Mouse (Mus musculus) testis, adult 2 months (tissue): ENCODE measurements around the gene Dzip1.

Source experiments
- CTCF ChIP-seq: fragments of 200-500 bp; IDR thresholded peaks from 2 replicates; pipeline ENCODE4 v1.5.1; 2012; ENCODE audit warnings: low read depth, mild to moderate bottlenecking, inconsistent platforms, low read length, moderate library complexity; ENCODE audit not compliant: control insufficient read depth, insufficient read depth, insufficient replicate concordance
- POLR2A ChIP-seq: fragments of 200-500 bp; IDR thresholded peaks from 2 replicates; pipeline ENCODE4 v1.6.1; 2012; ENCODE audit warnings: low read depth, mild to moderate bottlenecking, inconsistent platforms, low read length, moderate library complexity; ENCODE audit not compliant: control insufficient read depth

DNA sequence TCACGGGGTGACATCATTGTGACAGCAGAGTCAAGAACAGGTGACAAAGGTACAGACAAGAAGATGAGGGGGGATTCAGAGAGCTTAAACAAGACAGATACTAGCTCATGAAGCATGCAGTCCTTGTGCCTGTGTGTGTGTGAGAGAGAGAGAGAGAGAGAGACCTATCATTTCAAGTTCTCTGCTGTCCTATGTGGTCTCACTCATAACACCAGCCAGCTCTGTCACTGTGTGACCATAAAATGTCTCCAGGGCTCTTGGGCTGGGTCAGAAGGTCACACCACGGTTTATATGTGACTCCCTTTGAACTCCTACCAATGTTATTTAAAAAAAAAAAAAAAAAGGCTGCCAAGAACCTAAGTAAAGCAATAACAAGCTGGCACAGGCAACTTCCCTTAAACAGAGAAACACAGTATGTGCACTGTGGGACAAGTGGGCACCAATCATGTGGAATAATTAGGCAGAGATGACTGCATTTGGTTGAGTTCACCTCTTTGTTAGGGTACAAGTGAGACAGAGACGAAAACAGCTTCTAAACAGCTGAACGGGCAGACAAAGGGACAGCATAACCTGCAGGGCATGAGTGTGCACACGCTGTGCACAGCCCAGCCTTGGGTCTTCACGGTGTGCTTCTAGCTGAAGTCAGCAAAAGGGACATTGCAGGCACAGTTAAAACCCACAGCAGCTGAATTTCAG, 21.2 kb downstream of the Dzip1 start:
- TF ChIP-seq CTCF (no peak), POLR2A (no peak)
